Mouse (Mus musculus) megakaryocyte, embryonic 14.5 days (primary cell): ENCODE measurements around the gene Srp68.

ENCODE experiments used
- FLI1 ChIP-seq: IDR thresholded peaks from 2 replicates; pipeline ENCODE4 v1.6.1; 2012; ENCODE audit warnings: low read length, inconsistent platforms, mixed read lengths
- GATA1 ChIP-seq: IDR thresholded peaks from 3 replicates; pipeline ENCODE4 v1.6.1; 2012; ENCODE audit warnings: mixed read lengths, low read length, inconsistent platforms, borderline replicate concordance

- TF ChIP-seq GATA1 (no peak), FLI1 (no peak)
These were observed 20.3 kb upstream of the Srp68 start for GRCm38 (mm10) chr11:116294319-116294718.
